Mouse (Mus musculus) fat pad, adult 2 months (tissue): Measurements from ENCODE around the gene Fosl2.

Experiments used
- DNase-seq: peaks from one replicate; pipeline ENCODE4 v3.0.0-alpha.2; 2011; ENCODE audit warnings: low read depth, low spot score; ENCODE audit errors: extremely low read depth

The Fosl2 gene

DNA sequence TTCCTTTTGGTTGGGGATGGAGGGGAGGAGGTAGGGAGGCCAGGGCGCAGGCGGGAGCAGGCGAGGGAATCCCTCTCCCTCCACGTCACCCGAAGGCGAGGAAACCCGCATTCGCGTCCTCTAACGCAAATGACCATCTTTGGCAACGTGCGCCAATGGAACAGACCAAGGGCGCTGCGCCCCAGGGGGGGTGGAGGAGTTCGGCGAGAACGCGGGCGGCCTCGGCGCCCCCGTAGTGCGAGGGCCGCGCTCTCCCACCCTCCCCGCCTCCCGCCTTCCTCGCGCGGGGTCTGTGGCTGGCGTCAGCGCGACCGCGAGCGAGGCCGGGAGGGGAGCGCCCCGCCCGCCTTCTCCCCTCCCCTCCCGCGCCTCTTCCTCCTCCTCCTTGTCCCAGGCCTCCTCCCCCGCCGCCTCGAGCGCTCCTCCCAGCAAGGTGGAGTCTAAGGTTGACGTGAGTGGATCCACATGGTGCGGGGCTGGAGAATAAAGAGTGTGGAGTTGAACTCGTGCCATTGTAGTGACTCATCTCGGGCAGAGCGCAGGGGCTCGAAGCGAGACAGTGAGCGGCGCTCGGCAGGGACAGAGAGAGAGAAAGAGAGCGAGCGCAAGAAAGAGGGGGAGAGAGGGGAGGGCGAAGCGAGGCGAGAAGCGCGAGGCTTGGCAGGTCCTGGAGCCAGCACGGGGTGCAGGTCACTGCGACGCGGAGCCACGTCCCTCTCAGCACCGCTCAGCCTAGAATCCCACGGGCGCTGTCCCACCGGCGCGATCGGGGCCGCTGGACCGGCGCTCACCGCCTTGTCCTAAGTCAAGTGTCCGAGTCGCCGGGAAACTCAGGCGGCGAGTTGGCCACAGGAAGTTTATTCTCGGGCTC is at the start of gene Fosl2:
Gene Fosl2, plus strand, starts transcription at position 466 of the 871 bp plus-strand sequence.
- DNase-seq, result peak; percentile 89

- DNase-seq, result no peak
Observed at GRCm38 (mm10) chr5:32085971-32086370, 49.6 kb upstream of the Fosl2 start.

DNA sequence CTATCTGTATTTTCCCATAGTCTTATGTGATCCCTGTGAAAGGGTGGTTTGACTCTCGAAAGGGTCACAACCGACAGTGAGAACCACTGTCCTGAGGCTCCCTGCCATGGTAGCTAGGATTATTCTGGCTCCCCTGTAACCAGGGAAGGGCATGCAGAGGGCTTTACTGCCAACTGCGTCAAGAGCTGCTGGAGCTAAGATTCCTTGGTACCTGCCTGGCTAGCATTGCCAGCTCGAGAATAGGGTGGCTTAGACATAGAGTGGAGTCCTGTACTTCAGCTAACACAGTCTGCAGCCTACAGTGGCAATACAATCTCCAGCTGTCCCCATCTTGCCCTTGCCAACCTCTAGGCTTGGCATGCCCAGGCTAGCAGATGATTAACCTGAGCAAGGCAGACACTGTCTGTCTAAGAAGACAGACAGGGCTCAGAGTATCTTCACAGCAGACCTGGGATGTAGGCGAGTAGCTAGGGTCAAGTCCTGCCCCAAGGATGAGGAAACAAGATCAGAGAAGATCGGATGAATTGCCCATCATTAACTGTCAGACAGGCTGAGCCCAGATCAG is 49.0 kb upstream of the Fosl2 start:
- DNase-seq, result no peak

DNA sequence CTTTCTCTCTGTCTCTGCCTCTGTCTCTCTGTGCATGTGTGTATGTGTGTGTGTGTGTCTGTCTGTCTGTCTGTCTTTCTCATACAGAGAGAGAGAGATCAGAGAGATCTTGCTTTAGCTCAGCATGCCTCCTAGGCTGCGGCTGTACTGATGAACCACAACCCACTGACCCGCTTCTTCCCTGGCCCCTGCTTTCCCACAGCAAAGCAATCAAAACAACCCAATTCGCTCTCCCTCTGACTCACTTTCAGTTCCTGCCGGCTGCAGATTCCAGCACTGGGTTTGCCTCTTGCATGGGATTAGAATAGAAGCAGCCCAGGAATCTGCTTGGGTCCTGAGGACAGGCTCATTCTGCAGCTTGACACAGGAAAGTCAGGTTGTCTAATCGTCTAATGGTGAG is 46.1 kb upstream of the Fosl2 start:
- DNase-seq, result no peak

DNA sequence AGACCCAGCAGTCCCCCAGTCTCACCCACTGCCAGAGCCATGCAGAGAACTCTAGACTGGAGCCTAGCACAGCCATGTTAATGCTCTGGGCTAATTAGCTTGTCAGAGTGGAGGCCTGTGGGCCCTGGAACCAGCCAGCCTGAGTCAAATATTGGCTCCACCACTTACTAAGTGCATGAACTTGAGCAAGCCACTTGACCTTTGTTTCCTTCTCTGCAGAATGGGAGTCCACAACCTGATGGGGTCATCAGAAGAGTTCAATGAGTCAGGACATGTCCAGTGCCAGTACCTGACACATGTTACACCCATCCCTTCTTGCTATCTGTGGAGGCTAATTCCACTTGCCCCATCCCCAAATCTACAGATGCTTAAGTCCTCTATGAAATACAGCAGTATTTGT is 43.3 kb upstream of the Fosl2 start:
- no peak for DNase-seq

GRCm38 (mm10) chr5:32098691-32099090 is 36.9 kb upstream of the Fosl2 start:
- no peak for DNase-seq

GRCm38 (mm10) chr5:32102484-32102883 is 33.1 kb upstream of the Fosl2 start:
- DNase-seq, result no peak

DNA sequence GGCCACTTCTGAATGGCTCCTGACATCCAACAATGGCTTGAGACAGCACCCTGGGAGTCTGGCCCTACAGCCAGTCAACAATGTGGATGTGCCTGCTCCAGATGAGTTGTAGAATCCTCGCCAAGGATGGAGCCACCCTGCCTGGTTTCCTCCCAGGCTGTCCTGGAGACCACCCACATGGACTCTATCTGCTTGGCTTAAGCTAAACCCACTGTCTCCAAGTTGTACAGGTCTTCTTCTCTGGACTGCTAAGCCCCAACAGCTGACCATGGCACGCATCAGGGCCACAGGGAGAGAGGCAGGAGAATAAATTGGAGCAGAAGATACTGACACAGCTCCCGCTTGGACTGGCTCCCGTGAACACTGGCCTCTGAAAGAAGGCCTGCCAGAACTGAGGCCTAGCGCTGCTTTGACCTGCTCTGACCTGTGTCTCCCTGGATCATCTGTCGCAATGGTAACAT is 32.6 kb upstream of the Fosl2 start:
- no peak for DNase-seq

GRCm38 (mm10) chr5:32103545-32103944 is 32.1 kb upstream of the Fosl2 start:
- DNase-seq, result no peak

DNA sequence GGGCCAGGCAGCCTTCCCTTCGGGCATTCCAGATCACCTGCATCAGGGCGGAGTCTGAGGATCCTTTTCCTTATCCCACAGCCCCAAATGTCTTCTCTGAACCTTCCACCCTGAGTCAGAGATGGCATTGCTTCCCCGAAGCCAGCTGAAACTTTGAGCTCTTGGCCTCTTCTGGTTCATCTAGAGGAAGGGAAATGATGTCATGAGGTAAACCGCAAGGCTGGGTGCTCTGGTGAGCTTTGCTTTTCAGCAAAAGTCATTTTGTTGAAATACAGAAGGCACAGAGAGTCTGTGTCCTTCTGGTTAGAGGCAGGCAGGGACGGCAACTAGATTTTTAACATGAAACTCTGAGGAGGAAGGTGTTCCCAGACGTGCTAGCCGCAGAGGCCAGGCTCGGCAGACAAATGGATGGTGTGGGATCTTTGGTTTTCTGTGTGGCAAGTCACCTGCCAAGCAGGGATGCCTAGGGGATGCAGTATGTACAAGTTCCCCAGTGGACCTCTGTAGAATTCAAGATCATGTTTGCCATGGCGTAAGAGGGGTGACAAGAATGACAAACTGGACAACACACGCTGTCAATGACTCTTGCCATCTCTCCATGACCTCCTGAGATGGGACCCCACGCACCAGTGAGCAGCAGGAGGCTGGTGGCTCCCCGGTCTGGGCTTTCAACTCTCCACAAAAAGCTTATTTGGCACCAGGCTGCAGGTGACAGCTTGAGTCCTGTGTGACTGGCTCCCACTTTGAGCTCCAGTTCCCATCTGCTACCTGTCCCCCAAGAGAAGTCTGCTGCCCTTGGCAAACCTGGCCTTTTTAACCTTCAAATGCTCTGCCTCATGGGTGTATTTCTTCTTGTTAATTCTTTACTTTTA is 31.2 kb upstream of the Fosl2 start:
- DNase-seq, result no peak

GRCm38 (mm10) chr5:32106473-32107140 is 29.0 kb upstream of the Fosl2 start:
- DNase-seq, result no peak

- DNase-seq, result no peak
Observed at GRCm38 (mm10) chr5:32110651-32111050, 24.9 kb upstream of the Fosl2 start.

DNA sequence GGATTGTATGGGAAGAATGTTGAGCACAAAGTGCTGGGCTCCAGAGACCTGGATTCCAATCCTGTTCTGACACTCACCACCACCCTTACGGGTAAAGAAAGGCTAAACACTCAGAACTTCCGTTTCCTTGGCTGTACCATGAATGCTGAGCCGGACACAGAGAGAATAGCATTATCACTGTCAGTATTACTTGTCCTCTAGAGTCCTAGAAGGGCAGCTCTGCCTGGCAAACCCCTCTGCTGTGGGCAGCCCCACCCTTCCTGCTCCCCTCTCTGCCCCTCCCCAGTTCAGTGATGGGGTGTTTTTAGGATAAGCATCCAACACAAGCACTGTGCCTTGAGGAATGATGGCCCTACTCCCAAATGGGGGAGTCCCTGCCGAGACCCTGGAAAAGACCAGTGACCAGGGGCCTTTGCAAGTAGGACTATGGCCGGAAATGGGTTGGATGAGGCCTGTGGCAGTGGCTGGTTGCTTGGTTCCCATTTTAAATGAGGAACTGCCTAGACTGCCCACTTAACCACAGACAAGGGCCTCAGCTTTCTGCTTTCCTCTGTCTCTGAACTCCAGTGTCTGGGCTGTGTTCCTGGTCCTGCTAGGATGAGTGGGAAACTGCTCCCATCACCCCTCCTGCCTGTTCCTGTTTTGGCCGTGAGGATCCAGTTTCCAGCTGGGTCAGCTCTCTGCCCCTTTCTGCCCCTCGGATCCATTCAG is 23.2 kb upstream of the Fosl2 start:
- no peak for DNase-seq

DNA sequence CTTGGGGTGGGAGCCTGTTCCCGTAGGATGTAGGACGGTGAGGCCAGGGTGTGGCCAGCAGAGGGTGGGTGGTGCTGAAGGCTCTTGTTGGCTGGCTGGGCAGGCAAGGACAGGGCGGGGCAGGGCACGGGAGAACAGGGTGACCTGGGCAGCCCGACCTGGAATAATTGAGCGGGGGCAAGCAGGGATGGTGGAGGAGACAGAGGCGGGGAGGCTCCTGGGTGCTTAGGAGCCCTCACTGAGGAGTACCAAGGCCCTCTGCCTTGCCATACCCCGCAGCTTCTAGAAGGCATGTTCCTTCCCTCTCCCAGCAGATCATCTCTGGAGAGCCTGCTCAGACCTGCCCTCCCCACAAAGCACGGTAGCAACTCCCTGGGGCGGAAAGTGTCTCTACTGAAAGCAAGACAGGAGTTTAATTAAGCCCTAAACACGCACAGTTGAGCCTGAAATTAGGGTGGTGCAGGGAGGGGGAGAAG is 14.7 kb upstream of the Fosl2 start:
- peak; percentile 91 for DNase-seq

DNA sequence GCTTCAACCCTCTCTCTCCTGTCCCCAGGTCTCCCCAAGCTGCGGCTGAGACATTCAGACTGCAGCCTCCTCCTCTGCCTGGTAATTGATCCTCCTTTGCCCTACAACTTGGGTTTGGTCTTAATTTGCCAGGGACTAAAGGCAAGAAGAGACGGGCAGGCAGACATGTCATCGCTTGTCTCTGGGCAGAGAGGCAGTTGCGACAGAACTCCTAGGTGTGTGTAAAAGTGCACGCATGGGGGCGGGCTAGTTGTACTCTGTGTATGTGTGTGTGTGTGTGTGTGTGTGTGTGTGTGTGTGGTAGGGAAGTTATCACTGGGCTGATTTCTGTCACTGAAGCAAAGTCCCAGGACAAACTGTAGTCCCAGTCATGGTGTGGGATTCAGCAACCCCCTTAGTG is 13.7 kb upstream of the Fosl2 start:
- peak; percentile 94 for DNase-seq

DNA sequence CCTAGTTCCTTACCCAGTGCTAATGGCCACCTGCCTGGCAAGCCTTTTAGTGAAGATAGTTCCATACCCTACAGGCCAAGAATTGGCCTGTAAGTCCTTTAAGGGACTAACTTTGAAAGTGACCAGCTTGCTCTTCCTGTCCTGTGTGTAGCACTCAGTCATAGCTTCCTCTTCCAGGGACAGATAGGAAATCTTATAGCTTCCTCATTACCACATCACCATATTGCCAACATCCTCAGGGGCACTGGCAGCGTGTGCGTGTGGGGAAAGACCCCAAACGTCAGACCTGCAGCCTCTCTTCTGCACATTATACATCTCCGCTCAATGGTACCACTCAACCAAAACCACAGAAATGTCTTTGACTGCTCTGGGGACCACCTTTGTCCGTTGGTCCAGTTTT is 13.2 kb upstream of the Fosl2 start:
- no peak for DNase-seq

DNA sequence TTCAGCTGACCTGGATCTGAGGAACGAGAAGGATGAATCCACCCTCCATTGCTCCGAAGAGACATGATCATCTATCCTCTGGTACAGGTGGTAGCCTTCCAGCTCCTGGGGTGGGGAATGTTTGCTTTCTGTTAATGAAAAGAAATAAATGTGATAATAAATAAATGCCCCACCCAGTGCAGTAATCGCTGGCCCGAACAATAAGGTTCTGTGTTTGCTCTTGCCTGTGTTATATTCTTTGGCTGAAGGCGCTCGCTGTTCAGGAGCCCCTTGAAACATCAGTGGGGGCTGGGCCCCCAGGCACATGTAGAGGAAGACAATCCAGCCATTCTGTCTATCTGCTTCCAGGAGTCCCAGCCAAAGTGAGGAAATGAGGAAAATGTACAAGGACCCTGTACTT is 10.6 kb upstream of the Fosl2 start:
- DNase-seq, result no peak

GRCm38 (mm10) chr5:32127226-32127625 is 8.4 kb upstream of the Fosl2 start:
- DNase-seq, result no peak

DNA sequence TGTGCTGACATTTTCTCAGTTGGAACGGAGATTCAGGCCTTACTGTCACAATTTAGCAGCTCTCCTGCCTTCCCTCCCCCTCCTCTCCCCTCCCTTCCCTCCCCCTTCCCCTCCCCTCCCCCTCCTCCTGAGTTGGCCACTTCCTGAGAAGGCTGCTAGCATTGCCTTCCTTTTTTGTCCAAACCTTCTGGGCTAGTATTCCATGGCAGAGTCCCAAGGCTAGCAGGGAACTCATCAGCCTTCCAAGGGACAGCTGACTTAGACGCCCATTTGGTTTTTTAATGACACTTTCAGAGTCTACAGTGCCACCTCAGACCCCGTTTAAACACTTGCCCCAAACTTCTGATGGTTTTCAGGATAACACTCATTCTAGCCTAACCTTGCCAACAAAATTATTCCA is 7.7 kb upstream of the Fosl2 start:
- DNase-seq, result no peak

- no peak for DNase-seq
Observed at GRCm38 (mm10) chr5:32132971-32133501, 2.6 kb upstream of the Fosl2 start.
